Mouse (Mus musculus) neural tube, embryonic 12.5 days (tissue): Measurements from ENCODE around the gene Odf3. TPM values are rescaled to one million over a fixed set of nuclear protein-coding genes. Genes with fewer than 3 reads are reported as not detected.

Source experiments
- ATAC-seq: fragments of 200-750 bp; cut with Nextera tagmentation; 2 replicates; pipeline ENCODE4 v1.8.0; 2017; ENCODE audit warnings: low read depth, mild to moderate bottlenecking, moderate TSS enrichment, moderate library complexity; ENCODE audit not compliant: low FRiP score
- H3K27ac ChIP-seq: fragments of 300-500 bp; sonication (generic); 2 replicates; pipeline ENCODE4 v1.5.1; 2016
- H3K27me3 ChIP-seq: fragments of 300-500 bp; sonication (generic); replicated peaks from 2 replicates; pipeline ENCODE4 v1.6.1; 2016; ENCODE audit warnings: mild to moderate bottlenecking
- H3K36me3 ChIP-seq: fragments of 300-500 bp; sonication (generic); 2 replicates; pipeline ENCODE4 v1.6.1; 2016; ENCODE audit warnings: mild to moderate bottlenecking
- H3K4me1 ChIP-seq: fragments of 300-500 bp; sonication (generic); 2 replicates; pipeline ENCODE4 v1.6.1; 2016
- H3K4me2 ChIP-seq: fragments of 300-500 bp; sonication (generic); replicated peaks from 2 replicates; pipeline ENCODE4 v1.6.1; 2016; ENCODE audit warnings: mild to moderate bottlenecking
- H3K4me3 ChIP-seq: fragments of 300-500 bp; sonication (generic); 2 replicates; pipeline ENCODE4 v1.5.1; 2016
- H3K9ac ChIP-seq: fragments of 300-500 bp; sonication (generic); 2 replicates; pipeline ENCODE4 v1.6.1; 2016; ENCODE audit warnings: mild to moderate bottlenecking
- H3K9me3 ChIP-seq: fragments of 300-500 bp; sonication (generic); 2 replicates; pipeline ENCODE4 v1.6.1; 2016; ENCODE audit warnings: mild to moderate bottlenecking
- WGBS: fragments of 180-500 bp; shearing (Covaris S2); methylation state at CpG from one replicate; pipeline ENCODE4 v1.1.7; 2016; 5-methylcytosine and 5-hydroxymethylcytosine counted together
- polyA plus RNA-seq: library from polyadenylated mRNA; unstranded; fragments of >200 nt; fragmentation: Nextera tagmentation; extraction: Ambion mirVana; gene quantifications from 2 replicates; pipeline ENCODE4 v1.2.1, GENCODE M21; 2016

Odf3 gene
- polyA plus RNA-seq, 1 experiment from 2014 or later = not detected

- no peak overlapping the region for H3K9ac ChIP-seq
- no peak for ATAC-seq
- H3K27ac ChIP-seq = no peak overlapping the region
- no peak overlapping the region for H3K4me3 ChIP-seq
- H3K27me3 ChIP-seq = no peaks in the 10 kb centered on the region
- no peak overlapping the region for H3K4me2 ChIP-seq
- WGBS = 94% methylated on average over 10 of the region's 10 CpGs
- no peaks in the 10 kb centered on the region for H3K9me3 ChIP-seq
- H3K36me3 ChIP-seq = peaks cover 23% of the 10 kb centered on the region
- H3K4me1 ChIP-seq = no peaks in the 10 kb centered on the region
Observed at GRCm38 (mm10) chr7:140848591-140848990, 986 bp downstream of the Odf3 start.

- H3K27me3 ChIP-seq = no peaks in the 10 kb centered on the region
- H3K9ac ChIP-seq = no peak overlapping the region
- ATAC-seq = no peak
- no peak overlapping the region for H3K4me3 ChIP-seq
- 96% methylated on average over 4 of the region's 4 CpGs for WGBS
- no peak overlapping the region for H3K27ac ChIP-seq
- peaks cover 11% of the 10 kb centered on the region for H3K4me1 ChIP-seq
- H3K4me2 ChIP-seq = no peak overlapping the region
- H3K36me3 ChIP-seq = peaks cover 33% of the 10 kb centered on the region
- H3K9me3 ChIP-seq = no peaks in the 10 kb centered on the region
Observed at GRCm38 (mm10) chr7:140851916-140852315, 4.3 kb downstream of the Odf3 start.

- H3K9me3 ChIP-seq = no peaks in the 10 kb centered on the region
- ATAC-seq = no peak
- H3K36me3 ChIP-seq = peaks cover 33% of the 10 kb centered on the region
- no peak overlapping the region for H3K9ac ChIP-seq
- H3K27ac ChIP-seq = no peak overlapping the region
- peaks cover 19% of the 10 kb centered on the region for H3K4me1 ChIP-seq
- no peaks in the 10 kb centered on the region for H3K27me3 ChIP-seq
- 88% methylated on average over 9 of the region's 9 CpGs for WGBS
- H3K4me3 ChIP-seq = no peak overlapping the region
- no peak overlapping the region for H3K4me2 ChIP-seq
Observed at GRCm38 (mm10) chr7:140853386-140853785, 5.8 kb downstream of the Odf3 start.

- no peak for ATAC-seq
- Histone ChIP-seq H3K4me1 (peaks cover 30% of the 10 kb centered on the region), H3K36me3 (peaks cover 43% of the 10 kb centered on the region)
Observed at GRCm38 (mm10) chr7:140854483-140854882, 6.9 kb downstream of the Odf3 start.

GRCm38 (mm10) chr7:140855181-140855580, 7.6 kb downstream of the Odf3 start:
- ATAC-seq = no peak
- peaks cover 37% of the 10 kb centered on the region for H3K4me1 ChIP-seq
- WGBS = 77% methylated on average over 9 of the region's 9 CpGs
- H3K9me3 ChIP-seq = no peaks in the 10 kb centered on the region
- H3K27me3 ChIP-seq = no peaks in the 10 kb centered on the region
- H3K4me3 ChIP-seq = peak overlapping the region; percentile 80
- peaks cover 50% of the 10 kb centered on the region for H3K36me3 ChIP-seq
- peak overlapping the region; percentile 94 for H3K9ac ChIP-seq
- H3K27ac ChIP-seq = no peak overlapping the region
- peak overlapping the region; percentile 97 for H3K4me2 ChIP-seq

More at GRCm38 (mm10) chr7:140854483-140854882, 6.9 kb downstream of the Odf3 start:
- H3K9ac ChIP-seq = no peak overlapping the region
- H3K27me3 ChIP-seq = no peaks in the 10 kb centered on the region
- 93% methylated on average over 18 of the region's 18 CpGs for WGBS
- H3K27ac ChIP-seq = no peak overlapping the region
- no peak overlapping the region for H3K4me3 ChIP-seq
- peak overlapping the region; percentile 97; the same call in 1 of the 2 replicates for H3K4me2 ChIP-seq
- H3K9me3 ChIP-seq = no peaks in the 10 kb centered on the region

GRCm38 (mm10) chr7:140855860-140856784, 8.5 kb downstream of the Odf3 start, which contains the start of gene Gm45785:
Gene Gm45785, minus strand, starts transcription at chr7:140856331.
- no peaks in the 10 kb centered on the region for H3K9me3 ChIP-seq
- 1% methylated on average over 51 of the region's 51 CpGs for WGBS
- peak; percentile 84 for ATAC-seq

GRCm38 (mm10) chr7:140856785-140857549, 9.4 kb downstream of the Odf3 start, which contains the start of gene Ric8a:
Gene Ric8a, plus strand, starts transcription at chr7:140856957.
- Histone ChIP-seq H3K27ac (peak within 1 kb of the TSS; percentile 69), H3K4me3 (peak within 1 kb of the TSS; percentile 80), H3K36me3 (peaks cover 60% of the 10 kb centered on the region), H3K4me2 (peak within 1 kb of the TSS; percentile 97), H3K27me3 (no peaks in the 10 kb centered on the region), H3K9ac (peak within 1 kb of the TSS; percentile 94), H3K9me3 (no peaks in the 10 kb centered on the region), H3K4me1 (peaks cover 38% of the 10 kb centered on the region)
- ATAC-seq = peak; percentile 75
- under 1% methylated on average over 50 of the region's 50 CpGs for WGBS

More at GRCm38 (mm10) chr7:140855860-140856784, 8.5 kb downstream of the Odf3 start, which contains the start of gene Gm45785:
- Histone ChIP-seq H3K27me3 (no peaks in the 10 kb centered on the region), H3K27ac (peak within 1 kb of the TSS; percentile 69), H3K36me3 (peaks cover 58% of the 10 kb centered on the region), H3K4me3 (peak within 1 kb of the TSS; percentile 80), H3K4me2 (peak within 1 kb of the TSS; percentile 97), H3K4me1 (peaks cover 38% of the 10 kb centered on the region), H3K9ac (peak within 1 kb of the TSS; percentile 94)

- peaks cover 60% of the 10 kb centered on the region for H3K36me3 ChIP-seq
- 40% methylated on average over 40 of the region's 40 CpGs for whole genome bisulfite sequencing
- ATAC-seq = peak; percentile 49
Observed at GRCm38 (mm10) chr7:140857550-140858505, 10.2 kb downstream of the Odf3 start, which contains the start of gene Bet1l. Gene Bet1l, minus strand, starts transcription at chr7:140857577.

GRCm38 (mm10) chr7:140858746-140859145, 11.1 kb downstream of the Odf3 start:
- ATAC-seq = no peak
- Histone ChIP-seq H3K4me3 (peak overlapping the region; percentile 80), H3K4me1 (peaks cover 38% of the 10 kb centered on the region), H3K36me3 (peaks cover 60% of the 10 kb centered on the region), H3K27me3 (no peaks in the 10 kb centered on the region), H3K4me2 (peak overlapping the region; percentile 97), H3K9ac (peak overlapping the region; percentile 94; the same call in 1 of the 2 replicates), H3K9me3 (no peaks in the 10 kb centered on the region), H3K27ac (no peak overlapping the region)
- 98% methylated on average over 8 of the region's 8 CpGs for WGBS

More at GRCm38 (mm10) chr7:140857550-140858505, 10.2 kb downstream of the Odf3 start, which contains the start of gene Bet1l:
- Histone ChIP-seq H3K4me3 (peak within 1 kb of the TSS; percentile 80), H3K9ac (peak within 1 kb of the TSS; percentile 94), H3K27me3 (no peaks in the 10 kb centered on the region), H3K9me3 (no peaks in the 10 kb centered on the region), H3K4me2 (peak within 1 kb of the TSS; percentile 97), H3K4me1 (peaks cover 38% of the 10 kb centered on the region), H3K27ac (peak within 1 kb of the TSS; percentile 69)

GRCm38 (mm10) chr7:140859997-140860396, 12.4 kb downstream of the Odf3 start:
- H3K4me3 ChIP-seq = no peak overlapping the region
- 0 out of 2 replicates have a peak overlapping the region, but pooled peaks have one; percentile 33 for H3K9ac ChIP-seq
- H3K4me2 ChIP-seq = no peak overlapping the region
- peaks cover 36% of the 10 kb centered on the region for H3K4me1 ChIP-seq
- H3K27me3 ChIP-seq = no peaks in the 10 kb centered on the region
- H3K27ac ChIP-seq = no peak overlapping the region
- H3K36me3 ChIP-seq = peaks cover 62% of the 10 kb centered on the region
- WGBS = 81% methylated on average over 6 of the region's 6 CpGs
- ATAC-seq = no peak
- no peaks in the 10 kb centered on the region for H3K9me3 ChIP-seq

GRCm38 (mm10) chr7:140860728-140861127, 13.1 kb downstream of the Odf3 start:
- WGBS = 88% methylated on average over 5 of the region's 5 CpGs
- Histone ChIP-seq H3K9me3 (no peaks in the 10 kb centered on the region), H3K4me2 (no peak overlapping the region), H3K27me3 (no peaks in the 10 kb centered on the region), H3K4me3 (no peak overlapping the region), H3K4me1 (peaks cover 29% of the 10 kb centered on the region), H3K9ac (no peak overlapping the region), H3K27ac (no peak overlapping the region), H3K36me3 (peaks cover 66% of the 10 kb centered on the region)
- ATAC-seq = no peak
